Mouse (Mus musculus): ENCODE results near the gene Grn. TPM values are rescaled to one million over a fixed set of nuclear protein-coding genes. Genes with fewer than 3 reads are reported as not detected.
A peak's percentile ranks its signal among the peaks of the same experiment; 100 is the strongest.

Grn gene
- polyA plus RNA-seq, 1 experiment = 174 TPM

- TF ChIP-seq MYOG (IDR thresholded peaks at IDR 0.05; ENCODE audit: control insufficient read depth in 1 of 3, insufficient read depth in 1 of 3, insufficient read length in 2 of 3, low read depth in 2 of 3) (no peak), REST (IDR thresholded peaks at IDR 0.05; ENCODE audit: insufficient read depth, insufficient read length) (no peak), MYOD1 (IDR thresholded peaks at IDR 0.05; ENCODE audit: control insufficient read depth in 1 of 3, insufficient read length in 2 of 3, low read depth in 2 of 3) (peak in 1 of 3 experiments; percentile 38), POLR2AphosphoS2 (IDR thresholded peaks at IDR 0.05; ENCODE audit: insufficient read length, low read depth) (no peak), CEBPB (IDR thresholded peaks at IDR 0.05; ENCODE audit: insufficient read depth, poor library complexity, severe bottlenecking) (no peak), SRF (IDR thresholded peaks at IDR 0.05; ENCODE audit: control insufficient read depth, insufficient read length, low read depth) (no peak), TCF12 (IDR thresholded peaks at IDR 0.05; ENCODE audit: insufficient read depth, poor library complexity, severe bottlenecking) (no peak), USF1 (IDR thresholded peaks at IDR 0.05; ENCODE audit: low read depth) (no peak)
- H3ac ChIP-seq (ENCODE audit: control insufficient read depth, insufficient read length) = no peak overlapping the region
- no peaks in the 10 kb centered on the region for H3K27me3 ChIP-seq (ENCODE audit: control insufficient read depth, insufficient read depth, insufficient read length)
- no peaks in the 10 kb centered on the region for H3K79me2 ChIP-seq (ENCODE audit: control insufficient read depth, insufficient read depth)
- H3K4me2 ChIP-seq (ENCODE audit: low read depth) = no peak overlapping the region
- H3K4me3 ChIP-seq = no peak overlapping the region
- H3K36me3 ChIP-seq (ENCODE audit: control insufficient read depth, insufficient read depth) = no peaks in the 10 kb centered on the region
These were observed 33.4 kb upstream of the Grn start for GRCm38 (mm10) chr11:102396671-102397141.

- TF ChIP-seq POLR2AphosphoS2 (IDR thresholded peaks at IDR 0.05; ENCODE audit: insufficient read length, low read depth) = peak; percentile 5
- TF ChIP-seq SRF (IDR thresholded peaks at IDR 0.05; ENCODE audit: control insufficient read depth, insufficient read length, low read depth) = no peak
- no peak overlapping the region for H3K4me3 ChIP-seq
- no peak overlapping the region for H3K4me2 ChIP-seq (ENCODE audit: low read depth)
- H3K79me2 ChIP-seq (ENCODE audit: control insufficient read depth, insufficient read depth) = no peaks in the 10 kb centered on the region
- H3ac ChIP-seq (ENCODE audit: control insufficient read depth, insufficient read length) = no peak overlapping the region
- peaks cover 9% of the 10 kb centered on the region for H3K36me3 ChIP-seq (ENCODE audit: control insufficient read depth, insufficient read depth)
- H3K27me3 ChIP-seq (ENCODE audit: control insufficient read depth, insufficient read depth, insufficient read length) = no peaks in the 10 kb centered on the region
These were observed 31.9 kb upstream of the Grn start for GRCm38 (mm10) chr11:102398007-102398825.

GRCm38 (mm10) chr11:102399107-102399506, 31.0 kb upstream of the Grn start:
- Histone ChIP-seq H3K4me3 (no peak overlapping the region), H3K36me3 (ENCODE audit: control insufficient read depth, insufficient read depth) (peaks cover 18% of the 10 kb centered on the region), H3K79me2 (ENCODE audit: control insufficient read depth, insufficient read depth) (no peaks in the 10 kb centered on the region), H3ac (ENCODE audit: control insufficient read depth, insufficient read length) (no peak overlapping the region), H3K4me2 (ENCODE audit: low read depth) (no peak overlapping the region), H3K27me3 (ENCODE audit: control insufficient read depth, insufficient read depth, insufficient read length) (no peaks in the 10 kb centered on the region)
- no peak for TF ChIP-seq SRF (IDR thresholded peaks at IDR 0.05; ENCODE audit: control insufficient read depth, insufficient read length, low read depth)
- no peak for TF ChIP-seq POLR2A (IDR thresholded peaks at IDR 0.05; ENCODE audit: insufficient read length, low read depth)
- TF ChIP-seq E2F4 (IDR thresholded peaks at IDR 0.05; ENCODE audit: insufficient read depth) = no peak
- TF ChIP-seq MAX (IDR thresholded peaks at IDR 0.05; ENCODE audit: low read depth) = no peak
- TF ChIP-seq USF1 (IDR thresholded peaks at IDR 0.05; ENCODE audit: low read depth) = no peak
- no peak for TF ChIP-seq REST (IDR thresholded peaks at IDR 0.05; ENCODE audit: insufficient read depth, insufficient read length)
- no peak for TF ChIP-seq TCF12 (IDR thresholded peaks at IDR 0.05; ENCODE audit: insufficient read depth, poor library complexity, severe bottlenecking)
- TF ChIP-seq CEBPB (IDR thresholded peaks at IDR 0.05; ENCODE audit: insufficient read depth, poor library complexity, severe bottlenecking) = no peak
- no peak for TF ChIP-seq POLR2AphosphoS2 (IDR thresholded peaks at IDR 0.05; ENCODE audit: insufficient read length, low read depth)
- TF ChIP-seq TCF3 (IDR thresholded peaks at IDR 0.05; ENCODE audit: insufficient read length, low read depth) = no peak
- no peak for TF ChIP-seq MYOD1 (IDR thresholded peaks at IDR 0.05; ENCODE audit: control insufficient read depth in 1 of 3, insufficient read length in 2 of 3, low read depth in 2 of 3)
- TF ChIP-seq MYOG (IDR thresholded peaks at IDR 0.05; ENCODE audit: control insufficient read depth in 1 of 3, insufficient read depth in 1 of 3, insufficient read length in 2 of 3, low read depth in 2 of 3) = no peak

- TF ChIP-seq POLR2A (IDR thresholded peaks at IDR 0.05; ENCODE audit: insufficient read length, low read depth) = no peak
- no peak for TF ChIP-seq USF1 (IDR thresholded peaks at IDR 0.05; ENCODE audit: low read depth)
- TF ChIP-seq MYOG (IDR thresholded peaks at IDR 0.05; ENCODE audit: control insufficient read depth in 1 of 3, insufficient read depth in 1 of 3, insufficient read length in 2 of 3, low read depth in 2 of 3) = no peak
- peak; percentile 69 for TF ChIP-seq POLR2AphosphoS2 (IDR thresholded peaks at IDR 0.05; ENCODE audit: insufficient read length, low read depth)
- no peak overlapping the region for H3K4me2 ChIP-seq (ENCODE audit: low read depth)
- no peak overlapping the region for H3ac ChIP-seq (ENCODE audit: control insufficient read depth, insufficient read length)
- no peak overlapping the region for H3K4me3 ChIP-seq
- no peaks in the 10 kb centered on the region for H3K27me3 ChIP-seq (ENCODE audit: control insufficient read depth, insufficient read depth, insufficient read length)
- H3K79me2 ChIP-seq (ENCODE audit: control insufficient read depth, insufficient read depth) = no peaks in the 10 kb centered on the region
- peaks cover 18% of the 10 kb centered on the region for H3K36me3 ChIP-seq (ENCODE audit: control insufficient read depth, insufficient read depth)
These were observed 30.5 kb upstream of the Grn start for GRCm38 (mm10) chr11:102399610-102400072.

GRCm38 (mm10) chr11:102400513-102401084, 29.5 kb upstream of the Grn start:
- Histone ChIP-seq H3K4me2 (ENCODE audit: low read depth) (no peak overlapping the region), H3K4me3 (no peak overlapping the region), H3K79me2 (ENCODE audit: control insufficient read depth, insufficient read depth) (peaks cover 5% of the 10 kb centered on the region), H3ac (ENCODE audit: control insufficient read depth, insufficient read length) (no peak overlapping the region), H3K36me3 (ENCODE audit: control insufficient read depth, insufficient read depth) (peaks cover 18% of the 10 kb centered on the region), H3K27me3 (ENCODE audit: control insufficient read depth, insufficient read depth, insufficient read length) (no peaks in the 10 kb centered on the region)
- no peak for TF ChIP-seq USF1 (IDR thresholded peaks at IDR 0.05; ENCODE audit: low read depth)
- TF ChIP-seq POLR2AphosphoS2 (IDR thresholded peaks at IDR 0.05; ENCODE audit: insufficient read length, low read depth) = peak; percentile 48
- no peak for TF ChIP-seq E2F4 (IDR thresholded peaks at IDR 0.05; ENCODE audit: insufficient read depth)
